Comparison of ENCODE assay signal across 9 mouse cellular contexts in genomic region chr6:127767706-127768493, GRCm38 (mm10). TPM values are rescaled to one million over a fixed set of nuclear protein-coding genes. Genes with fewer than 3 reads are reported as not detected.
DNase-seq lines count a peak whose midpoint lies in the region; ATAC-seq and TF ChIP-seq lines count a peak whose summit lies in the region.
"Had no signal": no experiment of that assay in that cellular context is flagged by ENCODE, and none has a peak within 500 bp of the region (broad histone marks: within the 10 kb centered on the region; RNA-seq: fewer than 3 reads in every experiment).

No protein-coding gene starts in this region.

- H3K36me3 ChIP-seq in intestine, postnatal 0 days (ENCODE audit: control insufficient read depth, insufficient read depth), result no peaks in the 10 kb centered on the region
- H3K36me3 ChIP-seq in liver, embryonic 11.5 days (ENCODE audit: control insufficient read depth, insufficient read depth, low read length), result no peaks in the 10 kb centered on the region
- no peaks in the 10 kb centered on the region for H3K36me3 ChIP-seq in neural tube, embryonic 11.5 days (ENCODE audit: control insufficient read depth, insufficient read depth, low read length)

- H3K4me2 ChIP-seq in intestine, postnatal 0 days (replicated peaks; ENCODE audit: low read depth), result peak overlapping the region; percentile 56
- H3K4me2 ChIP-seq in liver, embryonic 11.5 days, result peak overlapping the region; percentile 33
- peak overlapping the region; percentile 94 for H3K4me2 ChIP-seq in neural tube, embryonic 11.5 days (ENCODE audit: low read depth)

- TF ChIP-seq CTCF in intestine, postnatal 0 days (IDR thresholded peaks at IDR 0.05; ENCODE audit: low read depth), result 0 out of 2 replicates have a peak, but pooled peaks have one; percentile 8

- no peak overlapping the region for H3K9ac ChIP-seq in intestine, postnatal 0 days (ENCODE audit: low read depth, low read length)
- no peak overlapping the region for H3K9ac ChIP-seq in liver, embryonic 11.5 days (ENCODE audit: low read depth, low read length)
- peak overlapping the region; percentile 54 for H3K9ac ChIP-seq in neural tube, embryonic 11.5 days (ENCODE audit: low read length)

- under 1% methylated on average over 41 of the region's 49 CpGs for WGBS in intestine, postnatal 0 days
- 3% methylated on average over 48 of the region's 49 CpGs for WGBS in liver, embryonic 11.5 days
- under 1% methylated on average over 46 of the region's 49 CpGs for WGBS in neural tube, embryonic 11.5 days

- H3K9me3 ChIP-seq in intestine, postnatal 0 days (ENCODE audit: control insufficient read depth), result no peaks in the 10 kb centered on the region
- no peaks in the 10 kb centered on the region for H3K9me3 ChIP-seq in liver, embryonic 11.5 days (ENCODE audit: control insufficient read depth, low read length)
- no peaks in the 10 kb centered on the region for H3K9me3 ChIP-seq in neural tube, embryonic 11.5 days (ENCODE audit: control insufficient read depth, low read length)

- no peak overlapping the region for H3K27ac ChIP-seq in intestine, postnatal 0 days (ENCODE audit: low read depth, low read length)
- H3K27ac ChIP-seq in liver, embryonic 11.5 days (ENCODE audit: low read depth, low read length), result no peak overlapping the region
- H3K27ac ChIP-seq in neural tube, embryonic 11.5 days (ENCODE audit: low read depth, low read length), result peak overlapping the region; percentile 77

- DNase-seq in spleen, postnatal 10 days (ENCODE audit: low spot score in 2 of 2), result peak; percentile 13 to 58
- no peak for DNase-seq in spleen, adult 12 weeks (ENCODE audit: low spot score)
- peak; percentile 87 for DNase-seq in embryo, embryonic 10 days (ENCODE audit: low spot score)
- DNase-seq in gastrocnemius, postnatal 4 days (ENCODE audit: low spot score in 2 of 2), result peak; percentile 53 to 72
- DNase-seq in liver, embryonic 11.5 days (ENCODE audit: low spot score), result peak; percentile 80
- peak; percentile 79 for DNase-seq in neural tube, embryonic 11.5 days (ENCODE audit: low spot score)
- peak; percentile 15 to 16 for DNase-seq in thymus, postnatal 36 days

- H3K4me1 ChIP-seq in intestine, postnatal 0 days (replicated peaks; ENCODE audit: control insufficient read depth, insufficient read depth, low read length), result no peaks in the 10 kb centered on the region; the same call in none of the 2 replicates
- H3K4me1 ChIP-seq in liver, embryonic 11.5 days (replicated peaks; ENCODE audit: control insufficient read depth, insufficient read depth, low read length), result no peaks in the 10 kb centered on the region; the same call in 1 of the 2 replicates
- peaks cover 7% of the 10 kb centered on the region; the same call in 1 of the 2 replicates for H3K4me1 ChIP-seq in neural tube, embryonic 11.5 days (ENCODE audit: control insufficient read depth, insufficient read depth, low read length)

- ATAC-seq in intestine, postnatal 0 days, result peak; percentile 54; the same call in 1 of the 2 replicates
- ATAC-seq in liver, embryonic 11.5 days (replicated peaks; ENCODE audit: low FRiP score), result no peak; the same call in 1 of the 2 replicates
- peak; percentile 38 for ATAC-seq in neural tube, embryonic 11.5 days (ENCODE audit: insufficient read depth, low FRiP score, low TSS enrichment)
- ATAC-seq: Patski had no signal

- peak overlapping the region; percentile 26 for H3K4me3 ChIP-seq in intestine, postnatal 0 days (ENCODE audit: low read depth, low read length)
- no peak overlapping the region for H3K4me3 ChIP-seq in liver, embryonic 11.5 days (ENCODE audit: low read depth, low read length)
- H3K4me3 ChIP-seq in neural tube, embryonic 11.5 days (ENCODE audit: low read depth, low read length), result peak overlapping the region; percentile 70

- peaks cover 66% of the 10 kb centered on the region for H3K27me3 ChIP-seq in intestine, postnatal 0 days (replicated peaks; ENCODE audit: control insufficient read depth, insufficient read depth, low read length)
- H3K27me3 ChIP-seq in liver, embryonic 11.5 days (replicated peaks; ENCODE audit: control insufficient read depth, insufficient read depth, low read length), result peaks cover 83% of the 10 kb centered on the region
- H3K27me3 ChIP-seq in neural tube, embryonic 11.5 days (ENCODE audit: control insufficient read depth, insufficient read depth, low read length), result peaks cover 22% of the 10 kb centered on the region

RNA-seq across cellular contexts. Expression of gene Prmt8, which starts 1.4 kb away (rescaled TPM):
- under 1 TPM; 0.16 to 0.17 TPM for total RNA-seq in gastrocnemius, postnatal 4 days (2021)
- 0.17 and 0.26 TPM in 2 replicates for polyA plus RNA-seq in intestine, postnatal 0 days (2015; fragmentation: Nextera tagmentation; extraction: Ambion mirVana)
- polyA plus RNA-seq in liver, embryonic 11.5 days (2014; fragmentation: Nextera tagmentation; extraction: Ambion mirVana), result 0.10 and 0.18 TPM in 2 replicates
- 31.7 and 34.6 TPM in 2 replicates for polyA plus RNA-seq in neural tube, embryonic 11.5 days (2014; fragmentation: Nextera tagmentation; extraction: Ambion mirVana)
- polyA plus RNA-seq: Patski had no signal

Comparison
In these comparisons a context has a peak if more than half of its experiments do, and no peak if none do; other contexts are left out.
1. H3K4me2 ChIP-seq: peak in every context shown above with its lines; median percentile 94 in neural tube, embryonic 11.5 days; 56 in intestine, postnatal 0 days; 33 in liver, embryonic 11.5 days.
2. RNA of gene Prmt8, which starts 1.4 kb away (polyA plus RNA-seq): 31.7 to 34.6 TPM in neural tube, embryonic 11.5 days; 0.10 to 0.18 TPM in liver, embryonic 11.5 days and 0.17 to 0.26 TPM in intestine, postnatal 0 days; every median in the first group is over 10 times any median in the second.